Mouse (Mus musculus) midbrain, postnatal 0 days (tissue): ENCODE data around the gene Clpb. TPM values are rescaled to one million over a fixed set of nuclear protein-coding genes. Genes with fewer than 3 reads are reported as not detected.

Experiments
- ATAC-seq: fragments of 200-750 bp; cut with Nextera tagmentation; 2 replicates; pipeline ENCODE4 v1.8.0; 2017; ENCODE audit warnings: moderate number of reproducible peaks, mild to moderate bottlenecking, moderate TSS enrichment, moderate library complexity; ENCODE audit not compliant: low FRiP score
- DNase-seq: peaks from one replicate; pipeline ENCODE4 v3.0.0-alpha.2; 2015; ENCODE audit warnings: low spot score
- H3K27ac ChIP-seq: fragments of 300-500 bp; sonication (generic); 2 replicates; pipeline ENCODE4 v1.5.1; 2014; ENCODE audit warnings: low read depth, mild to moderate bottlenecking, low read length, mixed read lengths
- H3K27me3 ChIP-seq: fragments of 300-500 bp; sonication (generic); 2 replicates; pipeline ENCODE4 v1.6.1; 2014; ENCODE audit warnings: low read length, control low read depth, mixed read lengths; ENCODE audit not compliant: insufficient read depth
- H3K36me3 ChIP-seq: fragments of 300-500 bp; sonication (generic); 2 replicates; pipeline ENCODE4 v1.6.1; 2014; ENCODE audit warnings: low read length, control low read depth, mixed read lengths; ENCODE audit not compliant: insufficient read depth
- H3K4me1 ChIP-seq: fragments of 300-500 bp; sonication (generic); 2 replicates; pipeline ENCODE4 v1.6.1; 2014; ENCODE audit warnings: mild to moderate bottlenecking, control low read depth, antibody characterized with exemption, low read length, mixed read lengths; ENCODE audit not compliant: insufficient read depth
- H3K4me2 ChIP-seq: fragments of 300-500 bp; sonication (generic); 2 replicates; pipeline ENCODE4 v1.6.1; 2014; ENCODE audit warnings: low read depth, mild to moderate bottlenecking, low read length, mixed read lengths; ENCODE audit not compliant: poor library complexity, severe bottlenecking
- H3K4me3 ChIP-seq: fragments of 300-500 bp; sonication (generic); 2 replicates; pipeline ENCODE4 v1.5.1; 2014; ENCODE audit warnings: low read depth, mild to moderate bottlenecking, low read length, moderate library complexity
- H3K9ac ChIP-seq: fragments of 300-500 bp; sonication (generic); replicated peaks from 2 replicates; pipeline ENCODE4 v1.6.1; 2014; ENCODE audit warnings: mild to moderate bottlenecking, low read length, moderate library complexity, mixed read lengths; ENCODE audit not compliant: poor library complexity, severe bottlenecking
- H3K9me3 ChIP-seq: fragments of 300-500 bp; sonication (generic); 2 replicates; pipeline ENCODE4 v1.6.1; 2016; ENCODE audit warnings: low read length, control low read depth
- CTCF ChIP-seq: IDR thresholded peaks from 2 replicates; pipeline ENCODE4 v1.5.1; 2016; ENCODE audit warnings: antibody characterized with exemption, mild to moderate bottlenecking
- WGBS: fragments of 180-500 bp; shearing (Covaris S2); extraction: QIAGEN DNeasy Blood & Tissue Kit; methylation state at CpG from one replicate; pipeline ENCODE4 v1.1.7; 2014; 5-methylcytosine and 5-hydroxymethylcytosine counted together
- polyA plus RNA-seq: library from polyadenylated mRNA; unstranded; fragments of >200 nt; fragmentation: Nextera tagmentation; extraction: Ambion mirVana; gene quantifications from 2 replicates; pipeline ENCODE4 v1.2.1, GENCODE M21; 2015
- total RNA-seq: library from RNA; depleted of rRNA; stranded (reverse); fragments of >200 nt; gene quantifications from 2 replicates; pipeline ENCODE4 v1.2.3, GENCODE M21; 2014

Clpb gene
- total and polyA plus RNA-seq, 2 experiments from 2014 or later = 33.4 to 39.7 TPM

GRCm38 (mm10) chr7:101752346-101752745 lies 88.9 kb downstream of the Clpb start:
- no peak for DNase-seq
- ATAC-seq = no peak
- no peak overlapping the region for H3K4me3 ChIP-seq
- 96% methylated on average over 3 of the region's 3 CpGs for WGBS
- H3K4me1 ChIP-seq = no peaks in the 10 kb centered on the region
- peaks cover 22% of the 10 kb centered on the region for H3K36me3 ChIP-seq
- H3K27me3 ChIP-seq = no peaks in the 10 kb centered on the region
- H3K9me3 ChIP-seq = no peaks in the 10 kb centered on the region
- H3K27ac ChIP-seq = no peak overlapping the region
- no peak overlapping the region for H3K9ac ChIP-seq
- no peak overlapping the region for H3K4me2 ChIP-seq
- TF ChIP-seq CTCF = no peak

- no peak overlapping the region for H3K4me2 ChIP-seq
- peaks cover 22% of the 10 kb centered on the region for H3K36me3 ChIP-seq
- H3K9ac ChIP-seq = no peak overlapping the region
- no peaks in the 10 kb centered on the region for H3K4me1 ChIP-seq
- H3K9me3 ChIP-seq = no peaks in the 10 kb centered on the region
- no peak overlapping the region for H3K27ac ChIP-seq
- WGBS = over 99% methylated on average over 5 of the region's 5 CpGs
- H3K4me3 ChIP-seq = no peak overlapping the region
- no peaks in the 10 kb centered on the region for H3K27me3 ChIP-seq
- ATAC-seq = no peak
- TF ChIP-seq CTCF = no peak
- no peak for DNase-seq
These were observed 90.1 kb downstream of the Clpb start for GRCm38 (mm10) chr7:101753492-101753891.

GRCm38 (mm10) chr7:101754416-101754815 lies 91.0 kb downstream of the Clpb start:
- no peak overlapping the region for H3K9ac ChIP-seq
- WGBS = 89% methylated on average over 2 of the region's 2 CpGs
- no peak for TF ChIP-seq CTCF
- DNase-seq = no peak
- H3K27ac ChIP-seq = no peak overlapping the region
- ATAC-seq = no peak
- H3K4me2 ChIP-seq = no peak overlapping the region
- no peaks in the 10 kb centered on the region for H3K4me1 ChIP-seq
- H3K4me3 ChIP-seq = no peak overlapping the region
- no peaks in the 10 kb centered on the region for H3K9me3 ChIP-seq
- H3K36me3 ChIP-seq = peaks cover 22% of the 10 kb centered on the region
- no peaks in the 10 kb centered on the region for H3K27me3 ChIP-seq

GRCm38 (mm10) chr7:101755301-101755700 lies 91.9 kb downstream of the Clpb start:
- Histone ChIP-seq H3K4me1 (no peaks in the 10 kb centered on the region), H3K9ac (no peak overlapping the region), H3K4me3 (no peak overlapping the region), H3K27ac (no peak overlapping the region), H3K36me3 (peaks cover 22% of the 10 kb centered on the region), H3K4me2 (no peak overlapping the region), H3K9me3 (no peaks in the 10 kb centered on the region), H3K27me3 (no peaks in the 10 kb centered on the region)
- ATAC-seq (no peak), DNase-seq (no peak)
- 98% methylated on average over 6 of the region's 6 CpGs for WGBS
- no peak for TF ChIP-seq CTCF

DNA sequence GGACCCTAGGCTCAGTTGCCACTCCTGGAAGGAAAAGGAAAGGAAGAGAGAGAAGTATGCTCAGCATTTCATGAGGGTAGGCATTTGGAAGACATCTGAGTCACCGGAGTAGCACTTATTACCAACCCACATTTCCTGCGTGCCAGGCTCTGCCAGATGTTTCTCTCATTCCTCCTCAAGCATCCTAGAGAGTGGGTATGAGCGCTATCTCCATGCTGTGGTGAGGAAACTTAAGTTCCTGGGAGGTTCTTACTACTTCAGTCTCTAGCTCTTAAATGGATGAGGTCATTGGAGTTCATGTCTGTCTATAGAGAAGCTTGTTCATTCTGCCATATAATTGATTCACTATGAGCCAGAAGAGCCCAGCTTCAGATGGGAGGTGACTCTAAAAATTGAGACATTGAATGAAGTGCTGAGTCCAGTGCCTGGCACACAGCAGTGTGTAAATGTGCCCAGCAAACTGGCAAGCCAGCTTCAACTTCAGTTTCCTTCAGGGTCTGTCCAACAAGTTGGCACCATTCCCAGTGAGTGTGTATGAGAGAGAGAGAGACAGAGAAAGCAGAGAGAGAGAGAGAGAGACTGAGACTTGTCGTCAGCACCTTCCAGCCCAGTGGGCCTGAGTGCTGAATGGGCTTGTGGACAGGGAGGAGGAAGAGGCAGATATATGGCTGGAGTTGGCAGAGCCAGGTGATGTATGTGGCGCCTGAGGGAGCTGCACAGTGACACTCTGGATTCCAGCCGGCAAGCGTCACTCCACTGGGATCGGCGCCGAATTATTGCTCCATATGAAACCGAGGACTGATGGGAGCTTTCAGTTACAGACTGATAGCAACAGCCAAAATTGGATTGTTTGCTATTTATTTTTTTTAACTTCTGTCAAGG lies 98.7 kb downstream of the Clpb start:
- DNase-seq (peak; percentile 82), ATAC-seq (no peak)
- Histone ChIP-seq H3K36me3 (peaks cover 4% of the 10 kb centered on the region), H3K4me1 (no peaks in the 10 kb centered on the region), H3K9ac (no peak overlapping the region), H3K4me3 (no peak overlapping the region), H3K27me3 (no peaks in the 10 kb centered on the region), H3K4me2 (no peak overlapping the region), H3K9me3 (no peaks in the 10 kb centered on the region), H3K27ac (no peak overlapping the region)
- 94% methylated on average over 11 of the region's 11 CpGs for WGBS
- TF ChIP-seq CTCF = no peak

- Histone ChIP-seq H3K36me3 (peaks cover 6% of the 10 kb centered on the region), H3K4me3 (no peak overlapping the region), H3K9ac (no peak overlapping the region), H3K9me3 (no peaks in the 10 kb centered on the region), H3K4me1 (peaks cover 5% of the 10 kb centered on the region; the same call in 1 of the 2 replicates), H3K4me2 (no peak overlapping the region), H3K27me3 (no peaks in the 10 kb centered on the region), H3K27ac (no peak overlapping the region)
- DNase-seq = no peak
- no peak for TF ChIP-seq CTCF
- no peak for ATAC-seq
- WGBS = 84% methylated on average over 5 of the region's 5 CpGs
These were observed 104.0 kb downstream of the Clpb start for GRCm38 (mm10) chr7:101767335-101767907.
